Mouse (Mus musculus): Measurements from ENCODE around the gene Cldn34c3. TPM values are rescaled to one million over a fixed set of nuclear protein-coding genes. Genes with fewer than 3 reads are reported as not detected.

The Cldn34c3 gene
- polyA plus RNA-seq (2012; rRNA removed; ENCODE audit: low replicate concordance) = not detected in 2 replicates

GRCm38 (mm10) chrX:123793365-123793764 is at the start of gene Cldn34c3:
TSS of gene Cldn34c3 (plus strand) at chrX:123793665.

Other genes with a start within 250 kb of the Cldn34c3 start
- not detected in 2 replicates for gene Cldn34c2, start 212.0 kb upstream of the Cldn34c3 start, polyA plus RNA-seq (2012; rRNA removed; ENCODE audit: low replicate concordance)
- not detected in 2 replicates for gene Gm17467, start 88.9 kb upstream of the Cldn34c3 start, polyA plus RNA-seq (2012; rRNA removed; ENCODE audit: low replicate concordance)